Mouse (Mus musculus): Measurements from ENCODE around the gene Runx1. TPM values are rescaled to one million over a fixed set of nuclear protein-coding genes. Genes with fewer than 3 reads are reported as not detected.

The Runx1 gene
- polyA plus RNA-seq, 1 experiment from 2014 or later = 4.1 TPM

GRCm38 (mm10) chr16:92639093-92639492, 186.9 kb downstream of the Runx1 start:
- Histone ChIP-seq H3K27ac (ENCODE audit: low read length) (no peak overlapping the region), H3K4me1 (ENCODE audit: control insufficient read depth, low read depth, low read length) (no peaks in the 10 kb centered on the region), H3K36me3 (ENCODE audit: control insufficient read depth, insufficient read depth) (no peaks in the 10 kb centered on the region; the same call in 1 of the 2 replicates), H3K9ac (ENCODE audit: low read depth, low read length) (no peak overlapping the region), H3K4me3 (ENCODE audit: low read depth, low read length) (no peak overlapping the region), H3K9me3 (replicated peaks; ENCODE audit: control insufficient read depth, low read length) (no peaks in the 10 kb centered on the region), H3K27me3 (ENCODE audit: control insufficient read depth, insufficient read depth, low read depth, low read length) (no peaks in the 10 kb centered on the region), H3K4me2 (ENCODE audit: low read depth, low read length) (no peak overlapping the region)
- 65% methylated on average over 8 of the region's 8 CpGs for WGBS (ENCODE audit: insufficient replicate concordance)
- 0 out of 2 replicates have a peak, but pooled peaks have one; percentile 16 for ATAC-seq (ENCODE audit: low read depth)

DNA sequence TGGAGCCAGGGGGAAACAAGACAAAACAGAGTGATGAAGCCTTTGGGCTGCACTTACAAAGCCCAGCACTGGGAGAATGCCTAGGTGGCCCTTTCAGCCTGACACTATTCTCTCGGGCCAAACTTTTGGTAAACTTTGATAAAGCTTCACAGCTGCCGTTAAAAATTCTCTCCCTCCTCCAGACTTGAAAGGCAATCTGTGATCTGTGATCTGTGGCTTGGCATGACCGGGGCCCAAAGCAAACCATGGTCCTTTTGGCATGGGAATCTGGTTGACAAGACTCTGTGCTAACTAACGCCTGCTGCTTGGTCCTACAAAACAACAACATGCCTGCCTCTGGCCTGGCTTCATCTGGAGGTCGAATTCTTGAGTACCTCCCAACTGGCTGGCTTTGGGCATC, 188.9 kb downstream of the Runx1 start:
- H3K9ac ChIP-seq (ENCODE audit: low read depth, low read length) = no peak overlapping the region
- no peaks in the 10 kb centered on the region for H3K27me3 ChIP-seq (ENCODE audit: control insufficient read depth, insufficient read depth, low read depth, low read length)
- no peak overlapping the region for H3K4me3 ChIP-seq (ENCODE audit: low read depth, low read length)
- no peak overlapping the region for H3K4me2 ChIP-seq (ENCODE audit: low read depth, low read length)
- no peaks in the 10 kb centered on the region; the same call in none of the 2 replicates for H3K36me3 ChIP-seq (ENCODE audit: control insufficient read depth, insufficient read depth)
- H3K9me3 ChIP-seq (replicated peaks; ENCODE audit: control insufficient read depth, low read length) = no peaks in the 10 kb centered on the region
- no peaks in the 10 kb centered on the region for H3K4me1 ChIP-seq (ENCODE audit: control insufficient read depth, low read depth, low read length)
- no peak overlapping the region for H3K27ac ChIP-seq (ENCODE audit: low read length)
- ATAC-seq (ENCODE audit: low read depth) = no peak
- WGBS (ENCODE audit: insufficient replicate concordance) = 42% methylated on average over 5 of the region's 5 CpGs

GRCm38 (mm10) chr16:92632115-92632763, 193.7 kb downstream of the Runx1 start:
- 48% methylated on average over 11 of the region's 11 CpGs for WGBS (ENCODE audit: insufficient replicate concordance)
- H3K36me3 ChIP-seq (ENCODE audit: control insufficient read depth, insufficient read depth) = no peaks in the 10 kb centered on the region; the same call in 1 of the 2 replicates
- H3K27ac ChIP-seq (ENCODE audit: low read length) = no peak overlapping the region
- H3K4me1 ChIP-seq (ENCODE audit: control insufficient read depth, low read depth, low read length) = no peaks in the 10 kb centered on the region
- no peak overlapping the region for H3K9ac ChIP-seq (ENCODE audit: low read depth, low read length)
- H3K27me3 ChIP-seq (ENCODE audit: control insufficient read depth, insufficient read depth, low read depth, low read length) = no peaks in the 10 kb centered on the region
- H3K4me3 ChIP-seq (ENCODE audit: low read depth, low read length) = no peak overlapping the region
- 0 out of 2 replicates have a peak, but pooled peaks have one; percentile 16 for ATAC-seq (ENCODE audit: low read depth)
- no peak overlapping the region for H3K4me2 ChIP-seq (ENCODE audit: low read depth, low read length)
- H3K9me3 ChIP-seq (replicated peaks; ENCODE audit: control insufficient read depth, low read length) = no peaks in the 10 kb centered on the region

DNA sequence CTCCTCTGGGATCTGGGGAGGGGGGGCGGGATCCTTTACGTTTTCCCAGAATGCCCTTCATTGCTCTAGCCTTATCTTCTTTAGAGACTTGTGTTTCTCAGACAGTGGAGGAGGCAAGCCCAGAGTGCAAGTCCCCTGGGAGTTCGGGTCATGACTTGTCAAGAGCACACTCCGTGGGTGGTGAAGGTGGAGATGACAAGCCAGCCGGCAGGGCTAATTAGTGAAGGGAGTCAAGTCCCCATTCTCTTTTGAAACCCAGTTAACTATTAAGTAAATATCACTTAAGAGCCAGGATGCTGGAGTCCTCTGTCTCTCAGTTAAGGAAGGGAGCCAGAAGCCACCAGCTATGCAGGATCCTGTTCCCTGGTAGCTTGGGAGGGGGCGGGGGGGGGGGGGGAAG, 194.3 kb downstream of the Runx1 start:
- WGBS (ENCODE audit: insufficient replicate concordance) = 57% methylated on average over 5 of the region's 6 CpGs
- no peak for ATAC-seq (ENCODE audit: low read depth)
- H3K4me1 ChIP-seq (ENCODE audit: control insufficient read depth, low read depth, low read length) = no peaks in the 10 kb centered on the region
- no peak overlapping the region for H3K27ac ChIP-seq (ENCODE audit: low read length)
- H3K4me3 ChIP-seq (ENCODE audit: low read depth, low read length) = no peak overlapping the region
- H3K9me3 ChIP-seq (replicated peaks; ENCODE audit: control insufficient read depth, low read length) = no peaks in the 10 kb centered on the region
- no peak overlapping the region for H3K4me2 ChIP-seq (ENCODE audit: low read depth, low read length)
- H3K36me3 ChIP-seq (ENCODE audit: control insufficient read depth, insufficient read depth) = no peaks in the 10 kb centered on the region; the same call in 1 of the 2 replicates
- no peak overlapping the region for H3K9ac ChIP-seq (ENCODE audit: low read depth, low read length)
- no peaks in the 10 kb centered on the region for H3K27me3 ChIP-seq (ENCODE audit: control insufficient read depth, insufficient read depth, low read depth, low read length)

DNA sequence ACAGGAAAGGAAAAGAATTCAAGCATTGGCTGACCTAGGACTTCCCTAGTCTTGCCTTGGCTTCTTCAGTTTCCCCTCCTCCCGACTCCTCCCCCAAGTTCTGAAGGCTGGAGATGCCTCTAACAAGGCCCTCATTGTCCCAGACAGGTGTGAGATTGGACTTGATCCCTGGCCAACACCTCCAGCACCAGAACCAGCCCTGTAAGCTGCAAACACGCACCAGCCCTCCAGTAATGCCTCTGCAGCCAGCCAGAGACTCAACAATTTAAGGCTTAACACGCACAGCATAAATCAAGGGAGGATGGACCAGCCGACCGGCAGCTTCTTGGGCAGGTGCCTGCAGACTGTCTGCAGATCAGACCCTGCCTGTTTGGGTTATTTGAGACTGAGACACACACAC, 195.0 kb downstream of the Runx1 start:
- WGBS (ENCODE audit: insufficient replicate concordance) = 81% methylated on average over 5 of the region's 5 CpGs
- ATAC-seq (ENCODE audit: low read depth) = no peak
- Histone ChIP-seq H3K4me2 (ENCODE audit: low read depth, low read length) (no peak overlapping the region), H3K9ac (ENCODE audit: low read depth, low read length) (no peak overlapping the region), H3K9me3 (replicated peaks; ENCODE audit: control insufficient read depth, low read length) (no peaks in the 10 kb centered on the region), H3K27ac (ENCODE audit: low read length) (no peak overlapping the region), H3K4me3 (ENCODE audit: low read depth, low read length) (no peak overlapping the region), H3K4me1 (ENCODE audit: control insufficient read depth, low read depth, low read length) (no peaks in the 10 kb centered on the region), H3K36me3 (ENCODE audit: control insufficient read depth, insufficient read depth) (no peaks in the 10 kb centered on the region; the same call in 1 of the 2 replicates), H3K27me3 (ENCODE audit: control insufficient read depth, insufficient read depth, low read depth, low read length) (no peaks in the 10 kb centered on the region)

DNA sequence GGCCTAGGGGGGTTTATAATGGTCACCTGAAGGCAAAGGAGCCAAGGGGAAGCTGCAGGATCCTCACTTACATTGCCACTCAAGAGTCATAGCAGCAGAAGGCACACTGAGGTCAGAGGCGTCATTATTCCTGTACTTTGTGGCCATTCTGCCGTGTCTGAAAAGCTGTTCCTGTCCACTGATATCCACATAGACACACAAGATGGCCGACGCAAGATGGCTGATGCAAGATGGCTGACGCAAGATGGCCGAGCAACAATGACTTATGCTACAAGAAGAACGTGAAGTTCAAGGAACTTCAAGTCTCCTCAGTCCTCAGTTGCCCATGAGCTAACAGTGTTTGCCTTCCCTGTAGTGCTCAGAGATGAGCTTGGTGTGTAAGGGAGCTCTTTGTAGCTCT, 196.1 kb downstream of the Runx1 start:
- no peak overlapping the region for H3K9ac ChIP-seq (ENCODE audit: low read depth, low read length)
- no peak overlapping the region for H3K27ac ChIP-seq (ENCODE audit: low read length)
- no peaks in the 10 kb centered on the region for H3K4me1 ChIP-seq (ENCODE audit: control insufficient read depth, low read depth, low read length)
- H3K27me3 ChIP-seq (ENCODE audit: control insufficient read depth, insufficient read depth, low read depth, low read length) = no peaks in the 10 kb centered on the region
- no peak for ATAC-seq (ENCODE audit: low read depth)
- 83% methylated on average over 7 of the region's 7 CpGs for WGBS (ENCODE audit: insufficient replicate concordance)
- H3K4me3 ChIP-seq (ENCODE audit: low read depth, low read length) = no peak overlapping the region
- no peak overlapping the region for H3K4me2 ChIP-seq (ENCODE audit: low read depth, low read length)
- no peaks in the 10 kb centered on the region; the same call in none of the 2 replicates for H3K36me3 ChIP-seq (ENCODE audit: control insufficient read depth, insufficient read depth)
- no peaks in the 10 kb centered on the region for H3K9me3 ChIP-seq (replicated peaks; ENCODE audit: control insufficient read depth, low read length)

GRCm38 (mm10) chr16:92627262-92627661, 198.7 kb downstream of the Runx1 start:
- 71% methylated on average over 6 of the region's 6 CpGs for whole genome bisulfite sequencing (ENCODE audit: insufficient replicate concordance)

DNA sequence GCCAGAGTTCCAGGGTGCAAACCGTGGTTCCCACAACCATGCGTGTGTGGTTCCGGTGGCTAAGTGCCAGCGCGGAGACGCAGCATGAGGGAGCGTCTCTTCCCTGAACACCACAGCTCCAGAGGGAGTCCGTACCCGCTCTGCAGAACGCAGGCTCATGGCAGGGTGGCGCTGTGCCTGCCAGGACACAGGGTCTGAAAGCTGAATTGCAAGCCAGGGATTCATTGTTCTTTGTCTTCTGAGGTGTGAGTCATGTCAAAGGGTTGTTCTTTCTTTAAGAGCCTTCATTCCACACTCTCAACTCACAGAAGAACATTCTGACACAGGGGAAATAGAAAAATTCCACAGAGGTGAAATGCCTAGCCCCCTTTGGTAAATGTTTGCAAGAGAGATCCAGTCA, 202.0 kb downstream of the Runx1 start:
- Histone ChIP-seq H3K27ac (ENCODE audit: low read length) (no peak overlapping the region), H3K36me3 (ENCODE audit: control insufficient read depth, insufficient read depth) (no peaks in the 10 kb centered on the region; the same call in 1 of the 2 replicates), H3K4me2 (ENCODE audit: low read depth, low read length) (no peak overlapping the region), H3K9ac (ENCODE audit: low read depth, low read length) (no peak overlapping the region), H3K4me1 (ENCODE audit: control insufficient read depth, low read depth, low read length) (no peaks in the 10 kb centered on the region), H3K27me3 (ENCODE audit: control insufficient read depth, insufficient read depth, low read depth, low read length) (no peaks in the 10 kb centered on the region), H3K9me3 (replicated peaks; ENCODE audit: control insufficient read depth, low read length) (no peaks in the 10 kb centered on the region), H3K4me3 (ENCODE audit: low read depth, low read length) (no peak overlapping the region)
- no peak for ATAC-seq (ENCODE audit: low read depth)
- 90% methylated on average over 11 of the region's 11 CpGs for WGBS (ENCODE audit: insufficient replicate concordance)

More at GRCm38 (mm10) chr16:92627262-92627661, 198.7 kb downstream of the Runx1 start:
- Histone ChIP-seq H3K4me2 (ENCODE audit: low read depth, low read length) (no peak overlapping the region), H3K4me1 (ENCODE audit: control insufficient read depth, low read depth, low read length) (no peaks in the 10 kb centered on the region), H3K9ac (ENCODE audit: low read depth, low read length) (no peak overlapping the region), H3K9me3 (replicated peaks; ENCODE audit: control insufficient read depth, low read length) (no peaks in the 10 kb centered on the region), H3K36me3 (ENCODE audit: control insufficient read depth, insufficient read depth) (no peaks in the 10 kb centered on the region; the same call in 1 of the 2 replicates), H3K4me3 (ENCODE audit: low read depth, low read length) (no peak overlapping the region), H3K27me3 (ENCODE audit: control insufficient read depth, insufficient read depth, low read depth, low read length) (no peaks in the 10 kb centered on the region), H3K27ac (ENCODE audit: low read length) (no peak overlapping the region)
- ATAC-seq (ENCODE audit: low read depth) = no peak

GRCm38 (mm10) chr16:92621859-92622258, 204.1 kb downstream of the Runx1 start:
- H3K9ac ChIP-seq (ENCODE audit: low read depth, low read length) = no peak overlapping the region
- H3K9me3 ChIP-seq (replicated peaks; ENCODE audit: control insufficient read depth, low read length) = no peaks in the 10 kb centered on the region
- WGBS (ENCODE audit: insufficient replicate concordance) = 77% methylated on average over 8 of the region's 8 CpGs
- no peaks in the 10 kb centered on the region for H3K4me1 ChIP-seq (ENCODE audit: control insufficient read depth, low read depth, low read length)
- no peaks in the 10 kb centered on the region for H3K27me3 ChIP-seq (ENCODE audit: control insufficient read depth, insufficient read depth, low read depth, low read length)
- H3K4me3 ChIP-seq (ENCODE audit: low read depth, low read length) = no peak overlapping the region
- H3K36me3 ChIP-seq (ENCODE audit: control insufficient read depth, insufficient read depth) = no peaks in the 10 kb centered on the region; the same call in 1 of the 2 replicates
- ATAC-seq (ENCODE audit: low read depth) = no peak
- no peak overlapping the region for H3K4me2 ChIP-seq (ENCODE audit: low read depth, low read length)
- no peak overlapping the region for H3K27ac ChIP-seq (ENCODE audit: low read length)

Measured in liver, embryonic 16.5 days (tissue).